7 mouse cellular contexts compared by ENCODE assay signal in the genomic region with DNA sequence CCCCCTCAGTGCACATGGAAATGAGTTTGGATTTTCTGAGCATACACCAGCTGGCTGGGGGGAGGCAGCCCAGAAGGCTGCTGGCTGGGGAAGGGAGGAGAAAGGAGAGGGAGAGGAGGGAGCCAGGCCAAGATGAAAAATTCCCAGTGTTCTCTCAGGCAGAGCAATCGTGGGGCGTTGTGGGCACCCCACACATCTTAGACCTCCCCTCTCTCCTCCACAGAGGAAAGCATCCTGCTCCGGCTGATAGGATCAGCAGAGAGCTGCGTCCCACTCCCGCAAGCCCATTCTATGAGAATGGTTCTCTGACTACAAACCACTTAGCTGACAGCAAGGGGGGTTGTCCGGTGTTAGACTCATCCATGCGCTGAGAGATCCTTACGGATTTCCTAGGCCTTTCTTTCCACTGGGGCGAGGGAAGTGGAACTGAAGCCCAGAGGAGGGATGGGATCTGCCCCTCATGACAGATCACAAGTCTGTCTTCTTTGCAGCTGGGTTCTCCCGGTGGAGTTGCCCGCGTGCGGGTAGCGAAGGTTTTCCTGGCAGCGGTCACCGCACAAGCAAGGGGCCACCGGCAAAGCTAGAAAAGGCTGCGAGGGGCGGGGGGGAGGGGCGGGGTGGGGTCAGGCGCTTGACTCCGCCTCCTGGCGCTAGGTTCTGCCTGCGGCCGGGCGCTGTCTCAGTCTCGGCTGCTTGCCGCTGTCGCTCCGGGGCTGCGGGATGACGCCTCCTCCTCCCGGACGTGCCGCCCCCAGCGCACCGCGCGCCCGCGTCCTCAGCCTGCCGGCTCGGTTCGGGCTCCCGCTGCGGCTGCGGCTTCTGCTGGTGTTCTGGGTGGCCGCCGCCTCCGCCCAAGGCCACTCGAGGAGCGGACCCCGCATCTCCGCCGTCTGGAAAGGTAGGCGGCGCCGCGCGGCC. TPM values are rescaled to one million over a fixed set of nuclear protein-coding genes. Genes with fewer than 3 reads are reported as not detected.
DNase-seq lines count a peak whose midpoint lies in the region; ATAC-seq lines count a peak whose summit lies in the region.

Gene Sema7a, plus strand, starts transcription at position 682 of the 918 bp plus-strand sequence.

- 2% methylated on average over 60 of the region's 60 CpGs for WGBS in embryonic facial prominence, embryonic 10.5 days
- 3% methylated on average over 45 of the region's 60 CpGs for WGBS in limb, embryonic 12.5 days
- under 1% methylated on average over 52 of the region's 60 CpGs for WGBS in midbrain, embryonic 15.5 days

- peak within 1 kb of the TSS; percentile 85 for H3K27ac ChIP-seq in embryonic facial prominence, embryonic 10.5 days (replicated peaks)
- no peak within 1 kb of the TSS for H3K27ac ChIP-seq in limb, embryonic 12.5 days
- H3K27ac ChIP-seq in midbrain, embryonic 15.5 days, result peak within 1 kb of the TSS; percentile 94

- no peaks in the 10 kb centered on the region for H3K9me3 ChIP-seq in embryonic facial prominence, embryonic 10.5 days
- no peaks in the 10 kb centered on the region for H3K9me3 ChIP-seq in limb, embryonic 12.5 days
- no peaks in the 10 kb centered on the region for H3K9me3 ChIP-seq in midbrain, embryonic 15.5 days

- no peaks in the 10 kb centered on the region for H3K36me3 ChIP-seq in embryonic facial prominence, embryonic 10.5 days (replicated peaks)
- no peaks in the 10 kb centered on the region for H3K36me3 ChIP-seq in limb, embryonic 12.5 days
- H3K36me3 ChIP-seq in midbrain, embryonic 15.5 days (replicated peaks), result no peaks in the 10 kb centered on the region

- H3K27me3 ChIP-seq in embryonic facial prominence, embryonic 10.5 days (replicated peaks; ENCODE audit: low read depth, poor library complexity, severe bottlenecking), result peaks cover 82% of the 10 kb centered on the region
- peaks cover 71% of the 10 kb centered on the region for H3K27me3 ChIP-seq in limb, embryonic 12.5 days
- H3K27me3 ChIP-seq in midbrain, embryonic 15.5 days (replicated peaks), result peaks cover 13% of the 10 kb centered on the region; the same call in 1 of the 2 replicates

- peak; percentile 68 for ATAC-seq in limb, embryonic 12.5 days (ENCODE audit: insufficient number of reproducible peaks, insufficient read depth, low FRiP score, low TSS enrichment, low read depth)
- peak; percentile 87 for ATAC-seq in midbrain, embryonic 15.5 days (replicated peaks)

- peak within 1 kb of the TSS; percentile 84 for H3K4me3 ChIP-seq in embryonic facial prominence, embryonic 10.5 days
- H3K4me3 ChIP-seq in limb, embryonic 12.5 days (replicated peaks), result peak within 1 kb of the TSS; percentile 76
- peak within 1 kb of the TSS; percentile 95 for H3K4me3 ChIP-seq in midbrain, embryonic 15.5 days

- peak within 1 kb of the TSS; percentile 63 for H3K9ac ChIP-seq in limb, embryonic 12.5 days (replicated peaks)
- peak within 1 kb of the TSS; percentile 96 for H3K9ac ChIP-seq in midbrain, embryonic 15.5 days

- H3K4me1 ChIP-seq in embryonic facial prominence, embryonic 10.5 days, result peaks cover 42% of the 10 kb centered on the region
- peaks cover 20% of the 10 kb centered on the region for H3K4me1 ChIP-seq in limb, embryonic 12.5 days (replicated peaks)
- peaks cover 36% of the 10 kb centered on the region for H3K4me1 ChIP-seq in midbrain, embryonic 15.5 days

- DNase-seq in adrenal gland, postnatal 25 days, result peak; percentile 88
- DNase-seq in embryonic facial prominence, embryonic 10.5 days (ENCODE audit: low spot score), result peak; percentile 86
- peak; percentile 82 to 89 for DNase-seq in heart, adult 18-20 months
- peak; percentile 76 for DNase-seq in kidney, adult 18-20 months
- DNase-seq in spleen, postnatal 14 days (ENCODE audit: low spot score in 2 of 2), result peak; percentile 47 to 50

- peak within 1 kb of the TSS; percentile 99 for H3K4me2 ChIP-seq in limb, embryonic 12.5 days
- peak within 1 kb of the TSS; percentile 89 for H3K4me2 ChIP-seq in midbrain, embryonic 15.5 days

RNA-seq across cellular contexts. Expression of gene Sema7a, which starts in this region (rescaled TPM):
- 8.6 and 8.8 TPM in 2 replicates for total RNA-seq in adrenal gland, postnatal 25 days (2021)
- polyA plus RNA-seq in embryonic facial prominence, embryonic 10.5 days (2016; fragmentation: Nextera tagmentation; extraction: Ambion mirVana), result 0.08 and 0.25 TPM in 2 replicates
- 10 to 100 TPM; 31.7 to 31.8 TPM for total RNA-seq in heart, adult 18-20 months (2021)
- 0.18 and 0.99 TPM in 2 replicates for polyA plus RNA-seq in limb, embryonic 12.5 days (2016; fragmentation: Nextera tagmentation; extraction: Ambion mirVana)
- 2.1 and 2.3 TPM in 2 replicates for polyA plus RNA-seq in midbrain, embryonic 15.5 days (2015; fragmentation: Nextera tagmentation; extraction: Ambion mirVana)

Comparison
In these comparisons a context has a peak if more than half of its experiments do, and no peak if none do; other contexts are left out.
1. Peak in DNase-seq, H3K4me3 ChIP-seq and H3K27ac ChIP-seq in embryonic facial prominence, embryonic 10.5 days; RNA of the gene not detected or under 1 TPM.
2. Peak in ATAC-seq, H3K4me3 ChIP-seq, H3K9ac ChIP-seq and H3K4me2 ChIP-seq in limb, embryonic 12.5 days; RNA of the gene not detected or under 1 TPM.